Mouse (Mus musculus): ENCODE data around the gene Evi5l.

DNA sequence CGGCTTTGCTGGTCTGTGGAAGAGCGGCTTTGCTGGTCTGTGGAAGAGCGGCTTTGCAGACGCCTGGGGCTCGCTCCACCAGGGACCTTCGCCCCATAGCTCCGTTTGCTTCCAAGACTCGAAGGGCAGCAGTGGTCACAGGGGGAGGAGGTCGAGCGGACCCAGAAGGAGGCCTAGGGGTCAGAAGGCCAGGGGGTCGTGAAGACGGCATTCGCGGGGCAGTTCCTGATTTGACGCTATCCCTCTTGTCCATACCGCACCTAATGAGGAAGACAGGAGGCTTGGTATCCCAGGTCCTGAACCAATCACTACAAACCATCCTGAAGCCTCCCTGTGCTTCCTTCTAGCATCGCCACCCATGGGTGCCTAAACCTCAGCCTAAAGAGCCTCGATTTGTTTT lies 49.9 kb downstream of the Evi5l start:
- no peak for TF ChIP-seq CTCF (conservative IDR thresholded peaks at IDR 0.05; ENCODE audit: low read length)
- TF ChIP-seq NANOG (IDR thresholded peaks at IDR 0.05; ENCODE audit: borderline replicate concordance, low read length): no peak
